Mouse (Mus musculus) liver, embryonic 12.5 days (tissue): Measurements from ENCODE around the gene Ccl7. TPM values are rescaled to one million over a fixed set of nuclear protein-coding genes. Genes with fewer than 3 reads are reported as not detected.

Source experiments
- ATAC-seq: fragments of 200-750 bp; cut with Nextera tagmentation; 2 replicates; pipeline ENCODE4 v1.8.0; 2017; ENCODE audit warnings: moderate number of reproducible peaks, mild to moderate bottlenecking, moderate library complexity
- H3K27ac ChIP-seq: fragments of 300-500 bp; sonication (generic); 2 replicates; pipeline ENCODE4 v1.5.1; 2016; ENCODE audit warnings: mild to moderate bottlenecking
- H3K27me3 ChIP-seq: fragments of 300-500 bp; sonication (generic); replicated peaks from 2 replicates; pipeline ENCODE4 v1.6.1; 2016; ENCODE audit warnings: mild to moderate bottlenecking, moderate library complexity
- H3K36me3 ChIP-seq: fragments of 300-500 bp; sonication (generic); 2 replicates; pipeline ENCODE4 v1.6.1; 2016; ENCODE audit warnings: mild to moderate bottlenecking, moderate library complexity
- H3K4me1 ChIP-seq: fragments of 300-500 bp; sonication (generic); 2 replicates; pipeline ENCODE4 v1.6.1; 2016
- H3K4me2 ChIP-seq: fragments of 300-500 bp; sonication (generic); 2 replicates; pipeline ENCODE4 v1.6.1; 2016; ENCODE audit warnings: mild to moderate bottlenecking, moderate library complexity
- H3K4me3 ChIP-seq: fragments of 300-500 bp; sonication (generic); 2 replicates; pipeline ENCODE4 v1.5.1; 2016; ENCODE audit warnings: mild to moderate bottlenecking, moderate library complexity
- H3K9ac ChIP-seq: fragments of 300-500 bp; sonication (generic); 2 replicates; pipeline ENCODE4 v1.6.1; 2016; ENCODE audit warnings: mild to moderate bottlenecking, moderate library complexity
- H3K9me3 ChIP-seq: fragments of 300-500 bp; sonication (generic); replicated peaks from 2 replicates; pipeline ENCODE4 v1.6.1; 2016; ENCODE audit warnings: mild to moderate bottlenecking, moderate library complexity
- WGBS: fragments of 180-500 bp; shearing (Covaris S2); methylation state at CpG from one replicate; pipeline ENCODE4 v1.1.7; 2016; ENCODE audit not compliant: insufficient replicate concordance; 5-methylcytosine and 5-hydroxymethylcytosine counted together
- polyA plus RNA-seq: library from polyadenylated mRNA; unstranded; fragments of >200 nt; fragmentation: Nextera tagmentation; extraction: Ambion mirVana; gene quantifications from 2 replicates; pipeline ENCODE4 v1.2.1, GENCODE M21; 2016

Ccl7 gene
- polyA plus RNA-seq, 1 experiment from 2014 or later: 0.68 TPM

DNA sequence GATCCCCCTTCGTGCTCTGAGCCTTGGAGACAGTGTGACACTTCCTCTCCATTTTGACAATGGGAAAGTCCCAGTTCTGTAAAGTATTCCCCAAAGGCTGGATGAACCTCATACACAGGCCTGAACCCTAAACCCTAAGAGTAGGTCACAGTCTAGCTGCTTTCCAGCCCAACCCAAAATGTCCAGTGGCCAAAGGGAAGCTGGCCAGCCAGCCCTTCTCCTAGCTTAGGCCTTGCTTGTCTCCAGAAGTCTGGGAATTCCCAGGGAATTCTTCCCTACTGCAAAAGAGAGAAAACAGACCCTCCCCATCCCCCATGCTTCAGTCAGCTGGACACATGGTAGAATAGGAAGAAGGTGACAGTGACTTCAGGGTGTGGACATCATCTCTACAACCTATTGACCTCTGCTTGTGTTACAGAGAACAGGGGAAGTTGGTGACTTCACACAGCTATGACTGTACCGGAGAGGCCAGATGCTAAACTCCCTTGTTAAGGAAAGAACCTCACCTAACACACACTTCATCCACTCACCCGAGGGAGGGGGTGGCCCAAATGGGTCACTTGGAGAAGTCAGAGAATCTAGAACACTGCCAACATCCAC, 29.2 kb upstream of the Ccl7 start:
- no peak for ATAC-seq
- no peaks in the 10 kb centered on the region for H3K27me3 ChIP-seq
- WGBS: 45% methylated on average over 3 of the region's 3 CpGs
- no peak overlapping the region for H3K4me2 ChIP-seq
- H3K4me1 ChIP-seq: peaks cover 7% of the 10 kb centered on the region; the same call in 1 of the 2 replicates
- H3K9me3 ChIP-seq: no peaks in the 10 kb centered on the region
- H3K36me3 ChIP-seq: no peaks in the 10 kb centered on the region
- no peak overlapping the region for H3K4me3 ChIP-seq
- H3K27ac ChIP-seq: no peak overlapping the region
- H3K9ac ChIP-seq: no peak overlapping the region

- no peak overlapping the region for H3K9ac ChIP-seq
- H3K27me3 ChIP-seq: no peaks in the 10 kb centered on the region
- H3K36me3 ChIP-seq: no peaks in the 10 kb centered on the region
- H3K27ac ChIP-seq: no peak overlapping the region
- H3K4me3 ChIP-seq: no peak overlapping the region
- H3K4me1 ChIP-seq: peaks cover 7% of the 10 kb centered on the region; the same call in 1 of the 2 replicates
- no peaks in the 10 kb centered on the region for H3K9me3 ChIP-seq
- H3K4me2 ChIP-seq: no peak overlapping the region
- ATAC-seq: no peak
- 60% methylated on average over 2 of the region's 2 CpGs for WGBS
These were observed 26.1 kb upstream of the Ccl7 start for GRCm38 (mm10) chr11:82019389-82019788.

GRCm38 (mm10) chr11:82019793-82020192, 25.7 kb upstream of the Ccl7 start:
- Histone ChIP-seq H3K27me3 (no peaks in the 10 kb centered on the region), H3K27ac (no peak overlapping the region), H3K9me3 (no peaks in the 10 kb centered on the region), H3K36me3 (no peaks in the 10 kb centered on the region), H3K4me1 (peaks cover 7% of the 10 kb centered on the region; the same call in 1 of the 2 replicates), H3K9ac (no peak overlapping the region), H3K4me2 (no peak overlapping the region), H3K4me3 (no peak overlapping the region)
- ATAC-seq: no peak

DNA sequence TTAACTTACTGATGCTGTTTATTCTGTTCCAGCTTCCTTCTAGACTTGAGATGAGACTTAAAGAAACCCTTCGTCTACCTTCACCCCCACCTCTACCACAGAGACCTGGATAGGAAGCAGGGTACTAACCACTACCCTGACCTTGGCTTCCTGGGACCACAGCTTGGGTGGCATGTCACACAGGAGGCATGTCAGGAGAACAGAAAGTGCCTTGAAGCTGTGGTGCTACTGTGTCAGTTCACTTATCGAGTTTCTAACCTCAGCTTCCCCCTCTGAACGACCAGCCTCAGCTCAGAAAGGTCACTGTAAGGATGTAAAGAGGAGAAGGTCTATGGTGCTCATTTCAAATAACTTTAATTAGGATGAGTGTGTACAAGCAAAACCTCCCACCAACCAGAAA, 24.1 kb upstream of the Ccl7 start:
- no peak overlapping the region for H3K27ac ChIP-seq
- H3K9ac ChIP-seq: no peak overlapping the region
- no peaks in the 10 kb centered on the region for H3K36me3 ChIP-seq
- ATAC-seq: no peak
- H3K4me3 ChIP-seq: no peak overlapping the region
- H3K4me2 ChIP-seq: no peak overlapping the region
- 28% methylated on average over 3 of the region's 3 CpGs for WGBS
- no peaks in the 10 kb centered on the region for H3K9me3 ChIP-seq
- peaks cover 7% of the 10 kb centered on the region; the same call in 1 of the 2 replicates for H3K4me1 ChIP-seq
- no peaks in the 10 kb centered on the region for H3K27me3 ChIP-seq

DNA sequence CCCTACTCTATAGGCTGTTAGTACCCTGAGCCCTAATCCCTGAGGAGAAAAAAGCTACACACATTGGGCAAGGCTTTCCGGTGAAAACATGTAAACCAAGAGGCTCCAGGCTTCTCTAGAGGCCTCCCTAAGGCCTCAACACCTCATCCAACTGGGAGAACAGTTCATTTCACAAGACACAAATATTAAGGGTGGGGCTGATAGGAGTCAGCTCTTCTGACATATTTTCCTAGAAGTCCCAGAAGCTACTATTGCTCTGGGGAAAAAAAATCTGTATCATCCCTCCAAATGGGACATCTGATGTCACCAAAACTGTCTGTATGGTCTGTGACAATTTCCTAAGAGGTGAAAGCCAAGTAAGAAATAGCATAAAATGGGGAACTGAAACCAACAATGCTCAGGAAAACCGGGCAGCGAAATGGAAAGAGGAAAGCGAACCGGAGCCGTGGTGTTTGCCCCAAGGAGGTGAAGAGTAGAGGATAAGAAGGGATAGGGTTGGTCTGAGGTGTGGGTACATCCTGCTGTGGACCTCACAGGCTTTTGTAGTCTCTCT, 22.9 kb upstream of the Ccl7 start:
- WGBS: 62% methylated on average over 6 of the region's 6 CpGs
- Histone ChIP-seq H3K9me3 (no peaks in the 10 kb centered on the region), H3K27me3 (no peaks in the 10 kb centered on the region), H3K9ac (no peak overlapping the region), H3K27ac (no peak overlapping the region), H3K4me3 (no peak overlapping the region), H3K36me3 (no peaks in the 10 kb centered on the region), H3K4me2 (no peak overlapping the region), H3K4me1 (peaks cover 7% of the 10 kb centered on the region; the same call in 1 of the 2 replicates)
- no peak for ATAC-seq

DNA sequence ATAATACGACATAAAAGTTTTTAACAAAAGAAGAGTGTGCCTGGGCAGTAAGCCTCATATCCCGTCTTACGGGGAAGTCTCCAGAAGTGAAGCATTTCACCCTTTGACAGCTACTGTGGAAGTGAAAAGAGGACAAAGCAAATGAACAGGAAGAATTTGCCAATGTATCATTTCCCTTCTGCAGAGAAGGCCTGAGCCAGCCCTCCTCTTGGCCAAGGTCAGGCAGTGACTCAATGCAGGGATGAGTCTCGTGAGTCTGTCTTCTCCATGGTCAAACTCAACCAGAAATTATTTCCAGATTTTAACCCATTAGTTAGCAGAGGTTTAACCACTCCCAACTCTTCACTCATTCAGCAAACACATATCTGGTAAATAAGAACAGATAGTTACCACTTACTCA, 21.7 kb upstream of the Ccl7 start:
- H3K27ac ChIP-seq: no peak overlapping the region
- no peaks in the 10 kb centered on the region for H3K27me3 ChIP-seq
- peaks cover 7% of the 10 kb centered on the region; the same call in 1 of the 2 replicates for H3K4me1 ChIP-seq
- no peaks in the 10 kb centered on the region for H3K9me3 ChIP-seq
- no peaks in the 10 kb centered on the region for H3K36me3 ChIP-seq
- H3K9ac ChIP-seq: no peak overlapping the region
- WGBS: 51% methylated on average over 4 of the region's 4 CpGs
- no peak overlapping the region for H3K4me2 ChIP-seq
- ATAC-seq: no peak
- no peak overlapping the region for H3K4me3 ChIP-seq

DNA sequence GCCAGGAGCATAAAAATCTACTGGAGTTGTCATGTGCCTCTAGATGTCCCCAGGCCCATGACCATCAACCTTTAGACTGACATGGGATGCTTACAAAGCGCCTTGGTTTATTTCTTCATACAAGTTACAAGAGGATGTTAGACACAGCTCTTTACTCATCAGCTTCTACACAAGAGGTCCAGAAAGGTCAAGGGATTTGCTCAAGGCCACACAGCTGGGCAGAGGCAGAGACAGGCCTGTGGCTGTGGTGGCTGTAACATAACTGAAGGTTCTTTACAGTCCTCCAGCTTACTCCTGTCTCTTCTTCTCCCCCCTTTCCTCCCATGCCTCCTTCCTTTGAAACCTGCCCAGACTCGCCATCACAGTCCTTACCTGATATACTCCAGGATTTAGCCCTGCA, 15.3 kb upstream of the Ccl7 start:
- Histone ChIP-seq H3K27ac (no peak overlapping the region), H3K9ac (no peak overlapping the region), H3K9me3 (no peaks in the 10 kb centered on the region), H3K36me3 (no peaks in the 10 kb centered on the region), H3K4me1 (no peaks in the 10 kb centered on the region), H3K27me3 (no peaks in the 10 kb centered on the region), H3K4me2 (no peak overlapping the region), H3K4me3 (no peak overlapping the region)
- 42% methylated on average over 2 of the region's 2 CpGs for WGBS
- no peak for ATAC-seq

GRCm38 (mm10) chr11:82032136-82032535, 13.4 kb upstream of the Ccl7 start:
- no peak for ATAC-seq
- 0 out of 2 replicates have a peak overlapping the region, but pooled peaks have one; percentile 14 for H3K27ac ChIP-seq
- H3K4me2 ChIP-seq: no peak overlapping the region
- H3K27me3 ChIP-seq: no peaks in the 10 kb centered on the region
- H3K36me3 ChIP-seq: no peaks in the 10 kb centered on the region
- H3K9me3 ChIP-seq: no peaks in the 10 kb centered on the region
- H3K4me3 ChIP-seq: no peak overlapping the region
- H3K9ac ChIP-seq: no peak overlapping the region
- H3K4me1 ChIP-seq: no peaks in the 10 kb centered on the region

- Histone ChIP-seq H3K4me1 (no peaks in the 10 kb centered on the region), H3K4me3 (no peak overlapping the region), H3K9me3 (no peaks in the 10 kb centered on the region), H3K4me2 (no peak overlapping the region), H3K36me3 (no peaks in the 10 kb centered on the region), H3K27ac (0 out of 2 replicates have a peak overlapping the region, but pooled peaks have one; percentile 14), H3K27me3 (no peaks in the 10 kb centered on the region), H3K9ac (no peak overlapping the region)
- no peak for ATAC-seq
- 41% methylated on average over 8 of the region's 8 CpGs for WGBS
These were observed 12.7 kb upstream of the Ccl7 start for GRCm38 (mm10) chr11:82032678-82033344.

GRCm38 (mm10) chr11:82034446-82034845, 11.1 kb upstream of the Ccl7 start:
- H3K9ac ChIP-seq: no peak overlapping the region
- no peak for ATAC-seq
- no peaks in the 10 kb centered on the region for H3K4me1 ChIP-seq
- no peaks in the 10 kb centered on the region for H3K27me3 ChIP-seq
- no peak overlapping the region for H3K27ac ChIP-seq
- no peak overlapping the region for H3K4me3 ChIP-seq
- H3K36me3 ChIP-seq: no peaks in the 10 kb centered on the region
- no peaks in the 10 kb centered on the region for H3K9me3 ChIP-seq
- 70% methylated on average over 7 of the region's 7 CpGs for WGBS
- no peak overlapping the region for H3K4me2 ChIP-seq

DNA sequence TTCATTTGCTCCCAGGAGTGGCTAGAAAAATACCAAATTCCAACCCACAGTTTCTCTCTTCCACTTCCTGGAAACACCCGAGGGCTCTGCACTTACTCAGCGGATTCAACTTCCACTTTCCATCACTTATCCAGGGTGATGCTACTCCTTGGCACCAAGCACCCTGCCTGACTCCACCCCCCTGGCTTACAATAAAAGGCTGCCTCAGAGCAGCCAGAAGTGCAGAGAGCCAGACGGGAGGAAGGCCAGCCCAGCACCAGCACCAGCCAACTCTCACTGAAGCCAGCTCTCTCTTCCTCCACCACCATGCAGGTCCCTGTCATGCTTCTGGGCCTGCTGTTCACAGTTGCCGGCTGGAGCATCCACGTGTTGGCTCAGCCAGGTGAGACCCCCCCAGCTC, 10.2 kb upstream of the Ccl7 start, which contains the start of gene Ccl2:
TSS of gene Ccl2 (plus strand) at position 216 of the 400 bp plus-strand sequence.
- Histone ChIP-seq H3K4me3 (no peak within 1 kb of the TSS), H3K9me3 (no peaks in the 10 kb centered on the region), H3K9ac (no peak within 1 kb of the TSS), H3K4me1 (no peaks in the 10 kb centered on the region), H3K27ac (no peak within 1 kb of the TSS), H3K4me2 (no peak within 1 kb of the TSS), H3K36me3 (no peaks in the 10 kb centered on the region), H3K27me3 (no peaks in the 10 kb centered on the region)
- WGBS: 27% methylated on average over 5 of the region's 5 CpGs
- no peak for ATAC-seq

GRCm38 (mm10) chr11:82035857-82036256, 9.7 kb upstream of the Ccl7 start:
- Histone ChIP-seq H3K36me3 (no peaks in the 10 kb centered on the region), H3K4me3 (no peak overlapping the region), H3K4me2 (no peak overlapping the region), H3K9ac (no peak overlapping the region), H3K27ac (no peak overlapping the region), H3K27me3 (no peaks in the 10 kb centered on the region), H3K4me1 (no peaks in the 10 kb centered on the region), H3K9me3 (no peaks in the 10 kb centered on the region)
- ATAC-seq: no peak
- 74% methylated on average over 2 of the region's 2 CpGs for WGBS
